Mouse (Mus musculus) forebrain, embryonic 14.5 days (tissue): Measurements from ENCODE around the gene Tdo2. TPM values are rescaled to one million over a fixed set of nuclear protein-coding genes. Genes with fewer than 3 reads are reported as not detected.

ENCODE experiments used
- ATAC-seq: fragments of 200-750 bp; cut with Nextera tagmentation; 2 replicates; pipeline ENCODE4 v1.8.0; 2017; ENCODE audit warnings: mild to moderate bottlenecking, moderate library complexity
- DNase-seq: peaks from one replicate; pipeline ENCODE4 v3.0.0-alpha.2; 2015; ENCODE audit warnings: low spot score
- H3K27ac ChIP-seq: fragments of 300-500 bp; sonication (generic); 2 replicates; pipeline ENCODE4 v1.5.1; 2014; ENCODE audit warnings: low read depth, mild to moderate bottlenecking, control low read depth, low read length, moderate library complexity
- H3K27me3 ChIP-seq: fragments of 300-500 bp; sonication (generic); replicated peaks from 2 replicates; pipeline ENCODE4 v1.6.1; 2014; ENCODE audit warnings: low read length, control low read depth, mixed read lengths; ENCODE audit not compliant: control insufficient read depth, insufficient read depth
- H3K36me3 ChIP-seq: fragments of 300-500 bp; sonication (generic); 2 replicates; pipeline ENCODE4 v1.6.1; 2014; ENCODE audit warnings: low read length, control low read depth; ENCODE audit not compliant: control insufficient read depth, insufficient read depth
- H3K4me1 ChIP-seq: fragments of 300-500 bp; sonication (generic); 2 replicates; pipeline ENCODE4 v1.6.1; 2014; ENCODE audit warnings: antibody characterized with exemption, low read length, control low read depth; ENCODE audit not compliant: control insufficient read depth, insufficient read depth
- H3K4me2 ChIP-seq: fragments of 300-500 bp; sonication (generic); 2 replicates; pipeline ENCODE4 v1.6.1; 2014; ENCODE audit warnings: mild to moderate bottlenecking, control low read depth, low read length
- H3K4me3 ChIP-seq: fragments of 300-500 bp; sonication (generic); 2 replicates; pipeline ENCODE4 v1.5.1; 2014; ENCODE audit warnings: low read depth, low read length, control low read depth
- H3K9ac ChIP-seq: fragments of 300-500 bp; sonication (generic); 2 replicates; pipeline ENCODE4 v1.6.1; 2014; ENCODE audit warnings: mild to moderate bottlenecking, low read length, control low read depth, moderate library complexity
- H3K9me3 ChIP-seq: fragments of 300-500 bp; sonication (generic); replicated peaks from 2 replicates; pipeline ENCODE4 v1.6.1; 2016; ENCODE audit warnings: low read length, control low read depth, mixed read lengths; ENCODE audit not compliant: control insufficient read depth
- WGBS: fragments of 180-500 bp; shearing (Covaris S2); extraction: QIAGEN DNeasy Blood & Tissue Kit; methylation state at CpG from one replicate; pipeline ENCODE4 v1.1.7; 2014; 5-methylcytosine and 5-hydroxymethylcytosine counted together
- polyA plus RNA-seq: library from polyadenylated mRNA; unstranded; fragments of >200 nt; fragmentation: Nextera tagmentation; extraction: Ambion mirVana; gene quantifications from 2 replicates; pipeline ENCODE4 v1.2.1, GENCODE M21; 2014

Tdo2 gene
- polyA plus RNA-seq, 1 experiment from 2014 or later = 0.71 TPM

GRCm38 (mm10) chr3:81932141-81933101, 43.6 kb downstream of the Tdo2 start, which contains the start of gene Ctso:
TSS of gene Ctso (plus strand) at chr3:81932601.
- Histone ChIP-seq H3K36me3 (no peaks in the 10 kb centered on the region), H3K27ac (peak within 1 kb of the TSS; percentile 40; the same call in 1 of the 2 replicates), H3K4me3 (peak within 1 kb of the TSS; percentile 66), H3K27me3 (no peaks in the 10 kb centered on the region), H3K9me3 (no peaks in the 10 kb centered on the region), H3K9ac (peak within 1 kb of the TSS; percentile 84), H3K4me1 (no peaks in the 10 kb centered on the region), H3K4me2 (peak within 1 kb of the TSS; percentile 57)
- DNase-seq (peak; percentile 89), ATAC-seq (peak; percentile 91)
- 7% methylated on average over 27 of the region's 27 CpGs for WGBS

- no peak for ATAC-seq
- H3K36me3 ChIP-seq = no peaks in the 10 kb centered on the region
These were observed 44.3 kb downstream of the Tdo2 start for GRCm38 (mm10) chr3:81931695-81932094.

DNA sequence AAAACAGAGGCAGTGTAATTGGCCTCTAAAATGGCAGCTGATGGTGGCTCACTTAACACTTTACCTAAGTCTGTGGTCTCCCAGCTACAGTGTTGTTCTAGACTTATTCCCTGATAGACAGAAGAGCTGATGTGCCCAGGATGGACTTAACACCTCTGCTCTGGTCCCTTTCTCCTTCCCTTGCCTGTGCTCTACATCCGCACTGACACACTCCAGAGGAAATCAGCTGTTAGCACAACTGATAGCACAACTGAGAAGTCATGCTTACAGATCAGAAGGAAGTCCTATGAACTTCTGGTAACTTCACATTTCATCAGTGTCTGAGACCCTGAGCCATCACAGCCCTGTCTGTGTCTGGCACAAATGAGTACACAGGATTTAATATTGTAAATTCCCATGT, 46.9 kb downstream of the Tdo2 start:
- Histone ChIP-seq H3K4me1 (peaks cover 2% of the 10 kb centered on the region; the same call in 1 of the 2 replicates), H3K9me3 (no peaks in the 10 kb centered on the region), H3K27ac (no peak overlapping the region), H3K4me3 (no peak overlapping the region), H3K36me3 (no peaks in the 10 kb centered on the region), H3K27me3 (no peaks in the 10 kb centered on the region), H3K9ac (no peak overlapping the region), H3K4me2 (no peak overlapping the region)
- WGBS = 88% methylated on average over 1 of the region's 1 CpGs
- no peak for DNase-seq
- no peak for ATAC-seq

More at GRCm38 (mm10) chr3:81931695-81932094, 44.3 kb downstream of the Tdo2 start:
- 75% methylated on average over 3 of the region's 3 CpGs for WGBS
- no peak for DNase-seq
- H3K27me3 ChIP-seq = no peaks in the 10 kb centered on the region
- no peak overlapping the region for H3K4me3 ChIP-seq
- no peak overlapping the region for H3K27ac ChIP-seq
- peaks cover 2% of the 10 kb centered on the region; the same call in 1 of the 2 replicates for H3K4me1 ChIP-seq
- no peak overlapping the region for H3K9ac ChIP-seq
- H3K4me2 ChIP-seq = no peak overlapping the region
- H3K9me3 ChIP-seq = no peaks in the 10 kb centered on the region

- peak; percentile 56 for DNase-seq
- Histone ChIP-seq H3K9me3 (no peaks in the 10 kb centered on the region), H3K9ac (no peak overlapping the region), H3K4me2 (no peak overlapping the region), H3K4me3 (no peak overlapping the region), H3K36me3 (no peaks in the 10 kb centered on the region), H3K27ac (no peak overlapping the region; the same call in 1 of the 2 replicates), H3K27me3 (no peaks in the 10 kb centered on the region), H3K4me1 (peaks cover 5% of the 10 kb centered on the region)
- ATAC-seq = no peak; the same call in 1 of the 2 replicates
- 37% methylated on average over 9 of the region's 9 CpGs for WGBS
These were observed 49.2 kb downstream of the Tdo2 start for GRCm38 (mm10) chr3:81926764-81927325.

DNA sequence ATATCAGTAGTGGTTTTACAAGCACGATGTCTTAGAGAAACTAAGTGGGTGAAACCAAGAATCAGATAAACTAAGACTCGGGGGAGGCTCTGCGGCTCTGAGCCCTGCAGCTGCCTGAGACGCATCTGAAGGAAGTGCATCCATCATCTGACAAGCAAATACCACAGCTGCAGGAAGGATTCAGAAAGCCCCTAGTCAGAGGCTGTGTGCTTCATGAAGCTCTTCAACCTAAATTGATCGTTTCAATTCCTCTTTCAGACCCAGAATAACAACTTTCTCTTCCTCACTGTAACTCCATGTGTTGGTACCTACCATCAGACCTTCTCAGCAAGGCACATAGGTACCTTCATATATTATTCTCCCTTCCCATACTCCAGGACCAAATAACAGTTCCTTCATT, 50.1 kb downstream of the Tdo2 start:
- no peak overlapping the region for H3K4me3 ChIP-seq
- H3K27me3 ChIP-seq = no peaks in the 10 kb centered on the region
- no peaks in the 10 kb centered on the region for H3K9me3 ChIP-seq
- H3K9ac ChIP-seq = no peak overlapping the region
- ATAC-seq (no peak), DNase-seq (no peak)
- 78% methylated on average over 5 of the region's 5 CpGs for WGBS
- no peak overlapping the region for H3K4me2 ChIP-seq
- H3K36me3 ChIP-seq = no peaks in the 10 kb centered on the region
- H3K4me1 ChIP-seq = peaks cover 6% of the 10 kb centered on the region
- no peak overlapping the region for H3K27ac ChIP-seq

DNA sequence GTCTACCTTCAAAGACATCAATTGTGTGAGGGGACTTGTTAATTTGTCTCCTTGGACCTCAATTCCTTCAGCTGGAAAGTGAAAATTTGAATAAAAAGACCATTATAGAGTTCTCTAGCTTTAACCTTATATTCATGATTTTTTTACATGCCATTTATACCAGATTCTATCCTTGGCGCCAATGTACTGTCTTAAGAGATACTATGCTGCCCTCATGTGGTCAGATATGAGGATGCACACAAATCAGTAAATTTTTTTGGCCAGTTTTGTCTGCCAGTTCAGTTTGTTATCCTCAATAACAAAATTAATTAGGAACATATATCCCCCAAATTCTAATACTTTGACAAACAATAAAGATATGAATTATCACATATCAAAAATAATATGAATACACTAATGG, 51.1 kb downstream of the Tdo2 start:
- Histone ChIP-seq H3K36me3 (no peaks in the 10 kb centered on the region), H3K4me2 (no peak overlapping the region), H3K4me1 (peaks cover 11% of the 10 kb centered on the region), H3K9me3 (no peaks in the 10 kb centered on the region), H3K9ac (no peak overlapping the region), H3K27me3 (no peaks in the 10 kb centered on the region), H3K27ac (no peak overlapping the region), H3K4me3 (no peak overlapping the region)
- DNase-seq (peak; percentile 91), ATAC-seq (peak; percentile 65)
- WGBS = 0% methylated on average over 1 of the region's 1 CpGs

GRCm38 (mm10) chr3:81922910-81923309, 53.1 kb downstream of the Tdo2 start:
- peak; percentile 47; the same call in 1 of the 2 replicates for ATAC-seq
- no peak overlapping the region for H3K9ac ChIP-seq
- peaks cover 14% of the 10 kb centered on the region for H3K4me1 ChIP-seq
- no peak overlapping the region for H3K4me2 ChIP-seq
- 47% methylated on average over 4 of the region's 4 CpGs for WGBS
- H3K27ac ChIP-seq = no peak overlapping the region
- H3K4me3 ChIP-seq = no peak overlapping the region
- H3K27me3 ChIP-seq = no peaks in the 10 kb centered on the region
- no peaks in the 10 kb centered on the region for H3K36me3 ChIP-seq
- peak; percentile 60 for DNase-seq
- no peaks in the 10 kb centered on the region for H3K9me3 ChIP-seq

DNA sequence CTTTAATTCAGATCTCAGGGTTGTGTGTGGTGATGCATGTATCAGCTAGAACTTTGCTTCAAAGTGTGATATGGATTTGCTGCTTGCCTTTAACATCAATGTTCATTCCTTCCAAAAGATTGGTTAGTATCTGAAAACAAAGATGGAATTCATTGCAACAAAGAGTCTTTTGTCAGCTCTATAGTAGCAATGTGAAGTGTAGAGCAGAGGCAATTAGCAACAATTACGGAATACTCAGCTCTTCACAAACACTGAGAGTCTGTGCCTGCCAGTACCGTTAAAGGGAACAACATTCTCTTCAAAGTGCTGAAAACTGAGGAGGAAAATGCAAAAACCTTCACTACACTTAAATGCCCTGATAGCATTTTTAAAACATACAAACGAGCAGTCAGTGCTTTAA, 56.3 kb downstream of the Tdo2 start:
- Histone ChIP-seq H3K4me2 (no peak overlapping the region), H3K27me3 (no peaks in the 10 kb centered on the region), H3K9ac (no peak overlapping the region), H3K4me3 (no peak overlapping the region), H3K9me3 (no peaks in the 10 kb centered on the region), H3K27ac (no peak overlapping the region), H3K36me3 (no peaks in the 10 kb centered on the region), H3K4me1 (peaks cover 14% of the 10 kb centered on the region)
- DNase-seq = peak; percentile 56
- ATAC-seq = peak; percentile 58; the same call in 1 of the 2 replicates
- 12% methylated on average over 3 of the region's 3 CpGs for WGBS
